Mouse (Mus musculus): ENCODE measurements around the gene Gm20388. TPM values are rescaled to one million over a fixed set of nuclear protein-coding genes. Genes with fewer than 3 reads are reported as not detected.

Gm20388 gene
- polyA plus RNA-seq, 1 experiment from 2014 or later: not detected

DNA sequence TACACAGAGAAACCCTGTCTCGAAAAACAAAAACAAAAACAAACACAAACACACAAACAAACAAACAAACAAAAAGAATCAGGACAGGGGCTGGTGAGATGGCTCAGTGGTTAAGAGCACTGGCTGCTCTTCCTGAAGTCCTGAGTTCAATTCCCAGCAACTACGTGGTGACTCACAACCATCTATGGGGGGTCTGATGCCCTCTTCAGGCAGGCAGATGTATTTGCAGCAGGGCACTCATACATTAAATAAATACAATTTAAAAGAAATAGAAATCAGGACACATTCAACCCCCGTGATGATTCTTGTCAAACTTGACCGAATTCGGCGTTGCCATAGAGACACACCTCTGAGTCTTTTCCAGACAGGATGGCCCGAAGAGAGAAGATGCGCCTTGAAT is 296.7 kb downstream of the Gm20388 start:
- H3K4me3 ChIP-seq (replicated peaks): no peak overlapping the region
- DNase-seq (no peak), ATAC-seq (ENCODE audit: low read depth) (no peak)
- 0 out of 2 replicates have a peak, but pooled peaks cover 3% of the 10 kb centered on the region for H3K4me1 ChIP-seq (replicated peaks)
- H3K36me3 ChIP-seq: no peaks in the 10 kb centered on the region
- H3K9me3 ChIP-seq (replicated peaks): no peaks in the 10 kb centered on the region
- no peak overlapping the region for H3K27ac ChIP-seq
- H3K9ac ChIP-seq: no peak overlapping the region
- H3K4me2 ChIP-seq: no peak overlapping the region
- WGBS (ENCODE audit: insufficient replicate concordance): 71% methylated on average over 8 of the region's 8 CpGs
- peaks cover 12% of the 10 kb centered on the region; the same call in 1 of the 2 replicates for H3K27me3 ChIP-seq

DNA sequence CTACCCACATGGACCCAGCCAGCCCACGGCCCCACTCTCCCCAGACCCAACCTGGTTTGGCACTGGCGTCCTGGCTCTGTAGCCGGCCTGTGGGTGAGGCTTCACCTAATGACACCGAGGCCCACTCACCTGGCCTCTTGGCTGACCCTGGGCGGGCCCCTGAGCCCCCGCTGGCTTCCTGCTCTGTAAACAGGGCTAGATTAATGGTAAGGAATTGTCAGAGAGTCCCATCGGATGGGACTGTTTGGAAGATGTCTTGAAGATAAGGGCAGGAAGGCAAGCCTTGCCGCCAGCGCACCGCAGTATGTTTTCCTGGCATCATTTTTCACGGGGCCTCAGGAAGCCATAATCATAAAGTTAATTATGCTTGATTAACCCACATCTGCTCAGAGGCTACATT is 297.5 kb downstream of the Gm20388 start:
- Histone ChIP-seq H3K4me2 (no peak overlapping the region), H3K9me3 (replicated peaks) (no peaks in the 10 kb centered on the region), H3K4me3 (replicated peaks) (no peak overlapping the region), H3K27me3 (peaks cover 12% of the 10 kb centered on the region; the same call in 1 of the 2 replicates), H3K9ac (no peak overlapping the region), H3K27ac (no peak overlapping the region), H3K36me3 (no peaks in the 10 kb centered on the region), H3K4me1 (replicated peaks) (0 out of 2 replicates have a peak, but pooled peaks cover 3% of the 10 kb centered on the region)
- 48% methylated on average over 11 of the region's 11 CpGs for WGBS (ENCODE audit: insufficient replicate concordance)
- ATAC-seq (ENCODE audit: low read depth) (no peak), DNase-seq (no peak)

DNA sequence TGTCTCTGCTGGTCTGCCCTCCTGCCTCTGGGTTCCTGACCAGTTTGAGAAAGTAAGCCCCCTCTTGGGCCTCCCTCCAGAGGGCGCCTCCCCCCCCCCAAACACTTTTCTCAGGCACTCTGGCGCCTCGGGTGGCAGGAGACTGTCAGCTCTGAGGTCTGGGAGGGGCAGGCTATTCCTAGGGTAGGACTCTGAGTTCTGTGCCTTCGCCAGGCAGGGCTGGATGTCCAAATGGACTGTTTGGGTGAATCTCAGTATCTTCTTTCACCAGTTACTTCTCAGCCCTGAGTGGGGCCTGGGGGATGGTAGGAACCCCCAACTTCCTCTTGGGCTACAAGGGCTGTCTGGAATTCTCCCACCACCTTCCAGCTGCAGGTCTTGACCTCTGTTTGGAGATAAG is 300.7 kb downstream of the Gm20388 start:
- Histone ChIP-seq H3K4me3 (replicated peaks) (no peak overlapping the region), H3K27ac (no peak overlapping the region), H3K9me3 (replicated peaks) (no peaks in the 10 kb centered on the region), H3K36me3 (no peaks in the 10 kb centered on the region), H3K9ac (no peak overlapping the region), H3K4me1 (replicated peaks) (0 out of 2 replicates have a peak, but pooled peaks cover 7% of the 10 kb centered on the region), H3K4me2 (no peak overlapping the region), H3K27me3 (0 out of 2 replicates have a peak, but pooled peaks cover 5% of the 10 kb centered on the region)
- ATAC-seq (ENCODE audit: low read depth): no peak
- 4% methylated on average over 4 of the region's 4 CpGs for WGBS (ENCODE audit: insufficient replicate concordance)
- no peak for DNase-seq

DNA sequence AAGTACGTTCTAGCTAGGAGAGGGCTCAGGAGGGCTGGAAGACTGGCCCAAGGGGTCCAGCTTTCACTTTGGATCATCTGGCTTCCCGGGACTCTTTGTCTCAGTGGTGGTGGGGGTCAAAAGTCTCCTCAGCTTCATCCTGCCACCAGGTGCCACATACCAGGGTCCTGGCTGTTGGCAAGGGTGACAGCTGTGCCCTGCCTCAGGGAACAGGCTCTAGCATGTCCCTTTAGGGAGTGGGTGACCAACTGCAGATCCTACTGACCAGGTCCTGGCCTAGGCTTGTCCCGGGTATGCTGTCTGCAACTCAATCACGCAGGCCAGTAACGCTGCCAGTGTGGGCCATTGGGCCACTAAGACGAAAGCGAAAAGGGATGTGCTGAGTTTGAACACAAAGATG is 302.0 kb downstream of the Gm20388 start:
- H3K27ac ChIP-seq: no peak overlapping the region
- H3K27me3 ChIP-seq: 0 out of 2 replicates have a peak, but pooled peaks cover 5% of the 10 kb centered on the region
- no peak for ATAC-seq (ENCODE audit: low read depth)
- H3K4me3 ChIP-seq (replicated peaks): no peak overlapping the region
- WGBS (ENCODE audit: insufficient replicate concordance): 71% methylated on average over 7 of the region's 7 CpGs
- H3K9ac ChIP-seq: no peak overlapping the region
- H3K4me1 ChIP-seq (replicated peaks): peaks cover 15% of the 10 kb centered on the region
- no peaks in the 10 kb centered on the region for H3K9me3 ChIP-seq (replicated peaks)
- no peak overlapping the region for H3K4me2 ChIP-seq
- no peak for DNase-seq
- H3K36me3 ChIP-seq: no peaks in the 10 kb centered on the region

DNA sequence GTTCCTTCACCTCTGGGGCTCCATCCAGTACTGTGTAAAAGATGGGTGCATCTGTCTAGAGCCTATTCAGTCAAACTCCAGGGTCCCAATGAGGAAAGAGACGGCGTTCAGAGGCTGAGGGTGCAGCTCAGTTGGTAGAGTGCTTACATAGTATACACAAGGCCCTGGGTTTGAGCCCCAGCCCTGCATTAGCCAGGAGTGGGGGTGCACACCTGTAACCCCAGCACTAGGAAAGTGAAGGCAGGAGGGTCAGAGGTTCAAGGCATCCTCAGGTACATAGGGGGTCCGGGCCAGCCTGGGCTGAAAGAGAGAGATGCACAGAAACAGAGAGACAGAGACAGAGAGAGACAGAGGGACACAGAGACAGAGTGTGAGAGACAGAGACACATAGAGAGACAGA is 302.6 kb downstream of the Gm20388 start:
- 77% methylated on average over 3 of the region's 3 CpGs for WGBS (ENCODE audit: insufficient replicate concordance)
- ATAC-seq (ENCODE audit: low read depth): no peak
- no peak overlapping the region for H3K9ac ChIP-seq

DNA sequence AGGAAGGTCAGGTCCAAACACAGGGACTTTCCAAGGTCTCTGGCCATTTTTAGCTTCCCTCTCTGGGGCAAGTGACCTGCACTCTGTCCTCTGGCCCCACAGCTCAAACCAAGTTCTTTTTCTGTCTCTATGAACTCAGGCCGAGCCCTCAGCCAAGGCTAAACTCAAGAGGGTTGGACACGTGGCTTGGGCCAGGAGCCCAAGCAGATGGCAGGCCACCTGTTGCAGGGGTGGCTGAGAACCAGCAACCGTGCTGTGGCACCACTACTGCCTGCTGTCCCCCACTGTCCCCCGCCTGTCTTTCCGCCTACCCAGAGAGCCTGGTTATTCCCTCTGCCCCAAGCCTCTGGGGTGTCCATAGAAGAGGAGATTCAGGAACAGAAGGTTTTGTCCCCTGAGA is 303.3 kb downstream of the Gm20388 start:
- Histone ChIP-seq H3K27me3 (0 out of 2 replicates have a peak, but pooled peaks cover 5% of the 10 kb centered on the region), H3K36me3 (no peaks in the 10 kb centered on the region), H3K9ac (no peak overlapping the region), H3K9me3 (replicated peaks) (no peaks in the 10 kb centered on the region), H3K4me1 (replicated peaks) (peaks cover 15% of the 10 kb centered on the region), H3K4me3 (replicated peaks) (no peak overlapping the region), H3K27ac (no peak overlapping the region), H3K4me2 (no peak overlapping the region)
- DNase-seq (no peak), ATAC-seq (ENCODE audit: low read depth) (no peak)
- WGBS (ENCODE audit: insufficient replicate concordance): 68% methylated on average over 5 of the region's 5 CpGs

More for the DNA sequence above, 302.6 kb downstream of the Gm20388 start:
- H3K36me3 ChIP-seq: no peaks in the 10 kb centered on the region
- H3K4me2 ChIP-seq: no peak overlapping the region
- H3K27me3 ChIP-seq: 0 out of 2 replicates have a peak, but pooled peaks cover 5% of the 10 kb centered on the region
- DNase-seq: no peak
- H3K4me1 ChIP-seq (replicated peaks): peaks cover 15% of the 10 kb centered on the region
- H3K27ac ChIP-seq: no peak overlapping the region
- no peaks in the 10 kb centered on the region for H3K9me3 ChIP-seq (replicated peaks)
- no peak overlapping the region for H3K4me3 ChIP-seq (replicated peaks)

DNA sequence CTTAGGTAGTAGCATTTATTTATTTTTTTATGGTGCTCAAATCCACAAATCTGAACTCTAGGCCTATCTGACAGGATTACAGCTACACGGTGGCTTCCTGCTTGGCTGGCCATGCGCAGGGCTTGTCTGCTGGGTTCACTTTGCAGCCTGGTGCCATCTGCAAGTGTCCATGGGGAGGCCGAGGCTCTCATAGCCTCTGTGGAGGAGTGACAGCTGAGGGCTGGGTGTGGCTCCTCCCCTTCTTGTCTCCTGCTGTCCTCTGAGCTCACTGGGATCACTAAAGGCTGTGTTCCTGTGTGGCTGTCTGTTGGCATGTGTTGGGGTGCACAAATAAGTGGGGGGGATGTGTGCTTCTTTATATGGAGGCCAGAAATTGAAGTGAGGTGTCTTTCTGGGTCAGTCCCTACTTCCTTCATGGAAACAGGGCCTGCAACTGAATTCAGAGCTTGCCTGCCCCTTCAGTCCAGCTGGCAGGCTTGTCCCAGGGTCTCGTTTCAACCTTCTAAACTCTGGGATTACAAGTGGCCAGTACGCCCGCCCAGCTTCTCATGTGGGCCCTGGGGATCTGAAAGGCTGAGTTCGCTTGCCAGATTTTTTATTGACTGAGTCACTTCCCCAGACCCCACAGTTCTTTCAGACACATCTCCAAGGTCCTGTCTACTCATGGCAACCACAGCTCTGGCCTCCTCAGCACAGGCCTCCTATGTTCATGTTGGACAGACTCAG is 304.9 kb downstream of the Gm20388 start:
- no peak overlapping the region for H3K4me2 ChIP-seq
- no peaks in the 10 kb centered on the region for H3K27me3 ChIP-seq
- no peak for ATAC-seq (ENCODE audit: low read depth)
- no peaks in the 10 kb centered on the region for H3K9me3 ChIP-seq (replicated peaks)
- H3K4me1 ChIP-seq (replicated peaks): peaks cover 15% of the 10 kb centered on the region
- no peak overlapping the region for H3K27ac ChIP-seq
- no peaks in the 10 kb centered on the region for H3K36me3 ChIP-seq
- no peak overlapping the region for H3K9ac ChIP-seq
- no peak overlapping the region for H3K4me3 ChIP-seq (replicated peaks)
- 46% methylated on average over 7 of the region's 7 CpGs for WGBS (ENCODE audit: insufficient replicate concordance)
- no peak for DNase-seq

DNA sequence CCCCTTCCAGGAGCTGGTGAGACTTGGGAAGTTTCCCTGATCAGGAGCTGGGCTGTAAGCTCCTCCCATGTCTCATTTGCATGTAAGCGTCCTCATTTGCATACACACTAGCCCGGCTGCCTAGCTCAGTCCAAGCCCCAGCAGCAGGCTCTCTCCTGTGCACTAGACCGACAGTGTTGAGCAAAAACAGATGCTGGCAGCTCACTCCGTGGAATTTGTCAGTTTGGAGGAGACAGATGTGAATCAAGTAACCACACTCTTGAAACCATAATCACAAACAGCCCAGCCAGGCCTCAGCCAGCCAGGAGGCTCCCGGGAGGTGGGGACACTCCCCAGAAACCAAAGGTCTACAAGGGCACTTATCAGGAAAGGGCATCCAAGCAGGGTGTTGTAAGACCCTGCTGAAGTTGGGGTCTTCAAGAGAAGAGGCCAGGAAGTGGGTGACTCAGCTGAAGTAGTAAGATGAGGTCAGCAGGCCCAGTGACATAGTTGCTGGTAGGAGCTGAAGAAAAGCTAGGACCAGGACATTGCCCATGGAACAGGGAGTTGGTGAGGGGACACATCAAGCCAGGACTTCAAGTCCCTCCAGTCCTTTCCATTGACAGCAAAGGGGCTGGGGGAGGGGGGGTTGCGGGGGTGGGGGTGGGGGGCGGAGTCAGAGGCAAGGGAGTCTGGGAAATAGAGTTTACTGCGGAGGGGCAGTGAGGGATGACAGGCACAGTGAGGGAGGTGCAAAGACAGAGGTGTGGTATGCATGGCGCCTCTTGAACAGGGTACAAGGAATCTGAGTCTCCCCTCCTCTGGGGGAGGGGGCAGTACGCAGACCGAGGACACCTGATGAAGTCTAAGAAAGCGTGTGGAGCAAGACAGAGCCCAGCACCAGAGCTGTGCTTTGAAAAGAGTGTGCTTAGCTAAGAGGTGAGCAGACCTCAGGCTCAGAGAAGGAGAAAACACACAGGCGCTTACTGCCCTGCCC is 306.5 kb downstream of the Gm20388 start:
- H3K27ac ChIP-seq: no peak overlapping the region
- no peaks in the 10 kb centered on the region for H3K9me3 ChIP-seq (replicated peaks)
- peaks cover 12% of the 10 kb centered on the region for H3K4me1 ChIP-seq (replicated peaks)
- no peak overlapping the region for H3K4me2 ChIP-seq
- H3K36me3 ChIP-seq: no peaks in the 10 kb centered on the region
- WGBS (ENCODE audit: insufficient replicate concordance): 25% methylated on average over 13 of the region's 13 CpGs
- H3K4me3 ChIP-seq (replicated peaks): no peak overlapping the region
- no peaks in the 10 kb centered on the region for H3K27me3 ChIP-seq
- DNase-seq (no peak), ATAC-seq (ENCODE audit: low read depth) (no peak)
- H3K9ac ChIP-seq: no peak overlapping the region

DNA sequence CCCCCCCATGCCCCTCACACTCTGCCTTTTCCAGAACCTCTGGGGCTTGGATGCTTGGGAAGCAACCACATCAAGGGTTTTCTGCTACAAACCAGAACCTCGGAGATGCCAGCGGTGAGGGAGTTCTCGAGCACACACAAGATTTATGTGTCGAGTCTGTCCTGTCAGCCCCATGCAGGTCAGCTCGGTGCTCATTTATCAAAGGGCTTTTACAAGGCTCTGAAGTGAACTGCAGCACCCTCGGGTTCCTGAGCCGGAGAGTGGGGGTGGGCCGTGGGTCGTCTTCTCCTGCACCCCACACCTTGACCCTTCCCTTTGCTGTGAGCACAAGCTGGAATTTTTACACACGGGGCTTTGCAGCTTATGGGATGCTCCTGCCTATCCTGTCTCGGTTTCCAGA is 311.9 kb downstream of the Gm20388 start:
- Histone ChIP-seq H3K36me3 (no peaks in the 10 kb centered on the region), H3K9me3 (replicated peaks) (no peaks in the 10 kb centered on the region), H3K9ac (no peak overlapping the region), H3K4me1 (replicated peaks) (peaks cover 2% of the 10 kb centered on the region; the same call in 1 of the 2 replicates), H3K27ac (no peak overlapping the region), H3K4me3 (replicated peaks) (no peak overlapping the region), H3K27me3 (peaks cover 34% of the 10 kb centered on the region), H3K4me2 (no peak overlapping the region)
- 57% methylated on average over 11 of the region's 11 CpGs for WGBS (ENCODE audit: insufficient replicate concordance)
- no peak for ATAC-seq (ENCODE audit: low read depth)
- no peak for DNase-seq

DNA sequence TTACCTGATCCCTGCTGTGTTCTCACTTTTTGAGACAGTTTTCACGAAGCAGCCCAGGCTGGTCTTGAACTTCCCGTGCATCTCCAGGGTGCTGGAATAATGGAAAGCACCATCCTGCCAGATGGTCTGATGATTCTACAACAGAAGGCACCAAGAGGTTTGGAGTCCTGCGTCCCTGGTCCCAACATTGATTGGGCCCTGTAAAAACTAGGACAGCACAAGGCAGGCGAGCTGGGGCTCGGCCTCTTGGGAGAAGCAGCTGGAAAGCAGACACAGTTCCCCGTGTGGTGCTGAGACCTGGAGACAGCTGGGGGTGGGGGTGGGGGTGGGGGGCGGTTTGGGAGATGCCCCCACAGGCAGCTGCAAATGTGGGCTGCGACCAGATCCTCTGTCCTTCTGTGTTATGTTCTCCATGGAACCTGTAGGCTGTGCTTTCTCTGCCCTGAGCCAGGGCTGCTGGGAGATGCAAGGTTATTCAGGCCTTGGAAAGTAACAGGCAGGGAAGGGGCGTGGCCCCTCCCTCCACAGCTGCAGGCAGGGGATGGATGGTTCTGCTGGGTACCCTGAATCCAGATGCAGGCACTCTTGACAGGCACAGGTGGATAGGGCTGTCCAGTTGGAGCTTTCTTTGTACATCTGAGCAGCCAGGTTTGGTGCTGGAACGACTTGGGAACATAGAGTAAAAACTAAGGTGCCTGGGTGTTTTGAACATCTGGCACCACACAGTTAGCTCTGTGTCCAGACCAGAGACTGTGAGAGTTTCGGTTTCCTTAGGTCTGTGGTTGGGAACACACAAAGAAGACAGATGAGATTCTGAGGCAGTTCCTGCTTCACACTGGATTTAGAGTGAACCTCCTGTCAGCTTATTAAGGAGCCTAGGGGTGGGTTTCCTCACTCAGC is 314.1 kb downstream of the Gm20388 start:
- Histone ChIP-seq H3K4me2 (no peak overlapping the region), H3K9ac (no peak overlapping the region), H3K9me3 (replicated peaks) (no peaks in the 10 kb centered on the region), H3K27me3 (peaks cover 56% of the 10 kb centered on the region), H3K36me3 (no peaks in the 10 kb centered on the region), H3K27ac (no peak overlapping the region), H3K4me1 (replicated peaks) (peaks cover 12% of the 10 kb centered on the region), H3K4me3 (replicated peaks) (no peak overlapping the region)
- DNase-seq: no peak
- 44% methylated on average over 11 of the region's 11 CpGs for whole genome bisulfite sequencing (ENCODE audit: insufficient replicate concordance)
- ATAC-seq (ENCODE audit: low read depth): no peak

Data from liver, embryonic 13.5 days (tissue).